Mouse (Mus musculus) limb, embryonic 14.5 days (tissue): ENCODE data around the gene Calhm2. TPM values are rescaled to one million over a fixed set of nuclear protein-coding genes. Genes with fewer than 3 reads are reported as not detected.

Source experiments
- ATAC-seq: fragments of 200-750 bp; cut with Nextera tagmentation; 2 replicates; pipeline ENCODE4 v1.8.0; 2017; ENCODE audit warnings: low read depth, moderate number of reproducible peaks, moderate TSS enrichment; ENCODE audit not compliant: low FRiP score
- DNase-seq: peaks from one replicate; pipeline ENCODE4 v3.0.0-alpha.2; 2015; ENCODE audit warnings: low spot score
- H3K27ac ChIP-seq: fragments of 300-500 bp; sonication (generic); replicated peaks from 2 replicates; pipeline ENCODE4 v1.5.1; 2014; ENCODE audit warnings: low read depth, mild to moderate bottlenecking, low read length, moderate library complexity, mixed read lengths
- H3K27me3 ChIP-seq: fragments of 300-500 bp; sonication (generic); 2 replicates; pipeline ENCODE4 v1.6.1; 2014; ENCODE audit warnings: low read length, mixed read lengths; ENCODE audit not compliant: control insufficient read depth, insufficient read depth
- H3K36me3 ChIP-seq: fragments of 300-500 bp; sonication (generic); 2 replicates; pipeline ENCODE4 v1.6.1; 2014; ENCODE audit warnings: mild to moderate bottlenecking, low read length, moderate library complexity, mixed read lengths; ENCODE audit not compliant: control insufficient read depth, insufficient read depth
- H3K4me1 ChIP-seq: fragments of 300-500 bp; sonication (generic); 2 replicates; pipeline ENCODE4 v1.6.1; 2014; ENCODE audit warnings: antibody characterized with exemption, low read length, mixed read lengths; ENCODE audit not compliant: control insufficient read depth, insufficient read depth
- H3K4me2 ChIP-seq: fragments of 300-500 bp; sonication (generic); replicated peaks from 2 replicates; pipeline ENCODE4 v1.6.1; 2014; ENCODE audit warnings: low read depth, mild to moderate bottlenecking, low read length, moderate library complexity; ENCODE audit not compliant: severe bottlenecking
- H3K4me3 ChIP-seq: fragments of 300-500 bp; sonication (generic); replicated peaks from 2 replicates; pipeline ENCODE4 v1.5.1; 2014; ENCODE audit warnings: low read length
- H3K9ac ChIP-seq: fragments of 300-500 bp; sonication (generic); 2 replicates; pipeline ENCODE4 v1.6.1; 2014; ENCODE audit warnings: mild to moderate bottlenecking, low read depth, low read length, moderate library complexity; ENCODE audit not compliant: severe bottlenecking
- H3K9me3 ChIP-seq: fragments of 300-500 bp; sonication (generic); 2 replicates; pipeline ENCODE4 v1.6.1; 2016; ENCODE audit warnings: low read length; ENCODE audit not compliant: control insufficient read depth
- POLR2A ChIP-seq: fragments of 200-500 bp; IDR thresholded peaks from 2 replicates; pipeline ENCODE4 v1.8.0; 2012; ENCODE audit warnings: inconsistent platforms, mild to moderate bottlenecking, moderate library complexity, borderline replicate concordance; ENCODE audit not compliant: insufficient read depth, insufficient read length; ENCODE audit errors: extremely low read depth
- WGBS: fragments of 180-500 bp; shearing (Covaris S2); extraction: QIAGEN DNeasy Blood & Tissue Kit; methylation state at CpG from one replicate; pipeline ENCODE4 v1.1.7; 2014; 5-methylcytosine and 5-hydroxymethylcytosine counted together
- polyA plus RNA-seq, 2 experiments: library from polyadenylated mRNA; depleted of rRNA in 1 of 2; stranded (reverse) in 1 of 2; unstranded in 1 of 2; fragments of >200 nt; fragmentation: Nextera tagmentation in 1 of 2; extraction: Ambion mirVana in 1 of 2; gene quantifications; 2 replicates each; pipeline versions ENCODE4 v1.2.1 to v1.2.3; 2012 to 2014

Calhm2 gene
- polyA plus RNA-seq, 2 experiments, result 4.7 to 11.4 TPM

DNA sequence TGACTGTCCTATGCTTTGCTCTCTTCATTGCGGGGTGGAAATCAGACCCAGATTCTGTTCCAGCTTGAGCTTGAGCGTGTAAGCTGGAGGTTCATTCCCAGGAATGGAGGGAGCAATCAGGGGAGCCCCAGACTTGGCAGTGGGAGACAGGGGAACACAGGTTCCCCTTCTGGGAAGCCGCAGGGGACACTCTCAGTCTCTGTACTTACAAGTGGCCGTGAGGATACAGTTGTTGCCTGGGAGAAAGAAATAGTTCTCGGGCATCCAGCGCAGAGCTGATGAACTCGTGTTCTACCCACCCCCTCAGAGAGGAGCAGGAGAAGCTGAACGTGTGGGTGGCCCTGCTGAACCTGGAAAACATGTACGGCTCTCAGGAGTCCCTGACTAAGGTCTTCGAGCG lies 9.3 kb downstream of the Calhm2 start:
- Histone ChIP-seq H3K4me3 (no peak overlapping the region), H3K27me3 (no peaks in the 10 kb centered on the region), H3K4me1 (no peaks in the 10 kb centered on the region), H3K9me3 (no peaks in the 10 kb centered on the region), H3K4me2 (no peak overlapping the region), H3K9ac (no peak overlapping the region), H3K36me3 (peaks cover 92% of the 10 kb centered on the region), H3K27ac (no peak overlapping the region)
- ATAC-seq, result no peak
- no peak for TF ChIP-seq POLR2A
- DNase-seq, result no peak
- 89% methylated on average over 11 of the region's 11 CpGs for WGBS

DNA sequence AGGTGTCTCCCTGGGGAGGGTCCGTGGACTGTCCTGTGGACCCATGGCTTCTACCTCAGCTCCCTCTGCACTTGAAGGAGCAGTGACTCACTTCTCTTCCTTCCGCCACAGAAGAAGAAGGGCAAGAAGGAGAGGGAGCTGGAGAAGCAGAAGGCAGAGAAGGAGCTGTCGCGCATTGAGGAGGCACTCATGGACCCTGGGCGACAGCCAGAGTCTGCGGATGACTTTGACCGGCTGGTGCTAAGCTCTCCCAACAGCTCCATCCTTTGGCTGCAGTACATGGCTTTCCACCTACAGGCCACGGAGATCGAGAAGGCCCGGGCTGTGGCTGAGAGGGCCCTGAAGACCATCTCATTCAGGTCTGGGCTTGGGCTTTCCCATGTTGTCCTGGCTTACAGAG lies 9.9 kb downstream of the Calhm2 start:
- no peaks in the 10 kb centered on the region for H3K9me3 ChIP-seq
- H3K9ac ChIP-seq, result no peak overlapping the region
- DNase-seq, result no peak
- no peaks in the 10 kb centered on the region for H3K4me1 ChIP-seq
- H3K4me3 ChIP-seq, result no peak overlapping the region
- no peak overlapping the region for H3K27ac ChIP-seq
- H3K4me2 ChIP-seq, result no peak overlapping the region
- H3K36me3 ChIP-seq, result peaks cover 93% of the 10 kb centered on the region
- no peak for ATAC-seq
- H3K27me3 ChIP-seq, result no peaks in the 10 kb centered on the region
- 93% methylated on average over 10 of the region's 10 CpGs for WGBS
- no peak for TF ChIP-seq POLR2A

DNA sequence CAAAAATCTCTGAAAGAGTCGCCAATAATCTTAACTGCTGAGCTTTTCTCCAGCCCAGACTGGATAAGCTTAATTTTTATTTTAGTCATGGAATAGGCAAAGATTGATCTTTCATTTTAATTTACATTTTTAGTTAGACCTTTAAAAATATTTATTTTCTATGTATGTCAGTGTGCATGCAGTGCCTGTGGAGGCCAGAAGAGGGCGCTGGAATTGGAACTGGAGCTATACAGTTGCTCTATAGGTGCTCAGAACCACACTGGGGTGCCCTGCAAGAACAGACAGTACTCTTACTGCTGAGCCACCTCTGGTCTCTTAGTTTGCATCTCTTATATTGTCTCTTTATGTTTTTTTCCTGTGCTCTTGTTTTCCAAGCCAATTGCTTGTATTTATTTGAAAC lies 15.3 kb downstream of the Calhm2 start:
- Histone ChIP-seq H3K4me3 (no peak overlapping the region), H3K9me3 (no peaks in the 10 kb centered on the region), H3K27me3 (no peaks in the 10 kb centered on the region), H3K4me1 (no peaks in the 10 kb centered on the region), H3K9ac (no peak overlapping the region), H3K4me2 (no peak overlapping the region), H3K36me3 (peaks cover 77% of the 10 kb centered on the region), H3K27ac (no peak overlapping the region)
- no peak for TF ChIP-seq POLR2A
- 35% methylated on average over 2 of the region's 2 CpGs for WGBS
- ATAC-seq, result no peak
- DNase-seq, result peak; percentile 49

DNA sequence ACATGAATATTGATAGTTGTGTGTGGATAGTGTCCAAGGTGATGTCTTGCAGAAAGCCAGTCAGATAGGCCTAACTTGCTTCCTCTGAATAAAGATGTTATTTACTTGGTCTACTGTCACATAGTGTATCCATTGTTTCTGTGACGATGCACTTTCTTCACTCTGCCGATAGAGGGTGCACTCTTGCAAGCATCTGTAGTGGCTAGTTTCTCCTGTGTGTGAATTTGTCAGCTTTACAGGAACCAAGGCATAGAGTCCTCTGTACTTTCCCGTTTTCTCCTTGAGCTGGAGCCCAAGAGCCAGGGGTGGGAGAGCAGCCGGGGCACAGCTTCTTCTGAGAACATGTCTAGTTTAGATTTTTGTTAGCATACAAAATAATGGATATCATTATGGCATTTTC lies 17.0 kb downstream of the Calhm2 start:
- DNase-seq, result peak; percentile 62
- no peak for TF ChIP-seq POLR2A
- Histone ChIP-seq H3K27me3 (no peaks in the 10 kb centered on the region), H3K4me3 (no peak overlapping the region), H3K9me3 (no peaks in the 10 kb centered on the region), H3K4me1 (no peaks in the 10 kb centered on the region), H3K9ac (no peak overlapping the region), H3K27ac (no peak overlapping the region), H3K4me2 (no peak overlapping the region), H3K36me3 (peaks cover 76% of the 10 kb centered on the region)
- 34% methylated on average over 4 of the region's 4 CpGs for WGBS
- no peak for ATAC-seq

DNA sequence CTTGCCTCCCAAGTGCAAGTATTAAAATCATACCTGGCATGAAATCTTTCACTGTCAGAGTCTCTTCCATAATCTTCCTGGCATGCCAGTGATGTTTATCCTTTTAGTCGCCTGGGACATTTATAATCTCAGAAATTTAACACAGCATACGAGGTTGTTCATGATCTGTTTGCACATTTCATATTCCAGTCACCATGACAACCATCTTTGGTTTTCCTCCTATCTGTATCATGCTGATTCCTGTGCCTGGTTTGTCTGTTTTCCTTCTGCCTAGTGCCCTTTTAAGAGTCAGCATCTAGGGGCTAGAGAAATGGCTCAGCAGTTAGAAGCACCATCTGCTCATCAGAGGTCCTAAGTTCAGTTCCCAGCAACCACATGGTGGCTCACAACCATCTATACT lies 19.5 kb downstream of the Calhm2 start:
- Histone ChIP-seq H3K27ac (no peak overlapping the region), H3K9ac (no peak overlapping the region), H3K4me3 (no peak overlapping the region), H3K4me1 (no peaks in the 10 kb centered on the region), H3K36me3 (peaks cover 76% of the 10 kb centered on the region), H3K27me3 (no peaks in the 10 kb centered on the region), H3K9me3 (no peaks in the 10 kb centered on the region), H3K4me2 (no peak overlapping the region)
- no peak for ATAC-seq
- no peak for TF ChIP-seq POLR2A
- 68% methylated on average over 2 of the region's 2 CpGs for WGBS
- DNase-seq, result no peak
